Mouse (Mus musculus) gastrocnemius, postnatal 10 days (tissue): ENCODE measurements around the gene AL732309.1. TPM values are rescaled to one million over a fixed set of nuclear protein-coding genes. Genes with fewer than 3 reads are reported as not detected.
"Not testable (repeated sequence)": the region's sequence is repeated elsewhere in the genome, so short reads cannot be mapped to it uniquely, and the experiment has no call there.

ENCODE experiments used
- DNase-seq: peaks from one replicate; pipeline ENCODE4 v3.0.0; 2021; ENCODE audit warnings: mixed read lengths
- total RNA-seq, 2 experiments: library from RNA; stranded (reverse); gene quantifications; 2 replicates each; pipeline ENCODE4 v1.2.3; 2021

Gene AL732309.1
- total RNA-seq, 2 experiments from 2014 or later: 1.3 to 1.4 TPM

GRCm38 (mm10) chr2:25267746-25268309, 21.2 kb upstream of the AL732309.1 start:
- no peak for DNase-seq

GRCm38 (mm10) chr2:25267241-25267640, 20.6 kb upstream of the AL732309.1 start:
- no peak for DNase-seq

GRCm38 (mm10) chr2:25266720-25267119, 20.1 kb upstream of the AL732309.1 start:
- no peak for DNase-seq

GRCm38 (mm10) chr2:25265897-25266656, 19.4 kb upstream of the AL732309.1 start:
- no peak for DNase-seq

GRCm38 (mm10) chr2:25264851-25265250, 18.2 kb upstream of the AL732309.1 start:
- no peak for DNase-seq

GRCm38 (mm10) chr2:25264286-25264660, 17.6 kb upstream of the AL732309.1 start:
- no peak for DNase-seq

GRCm38 (mm10) chr2:25263623-25264285, 17.1 kb upstream of the AL732309.1 start:
- no peak for DNase-seq

GRCm38 (mm10) chr2:25262795-25263622, 16.3 kb upstream of the AL732309.1 start:
- no peak for DNase-seq

- peak; percentile 85 for DNase-seq
These were observed 15.7 kb upstream of the AL732309.1 start, which contains the start of gene Tprn for GRCm38 (mm10) chr2:25262291-25262767. Gene Tprn (plus strand): TSS chr2:25262618.

- DNase-seq: no peak
These were observed 15.2 kb upstream of the AL732309.1 start for GRCm38 (mm10) chr2:25261870-25262269.

- DNase-seq: no peak
These were observed 12.2 kb upstream of the AL732309.1 start for GRCm38 (mm10) chr2:25258887-25259286.

- DNase-seq: not testable (repeated sequence)
These were observed 10.6 kb upstream of the AL732309.1 start for GRCm38 (mm10) chr2:25257250-25257649.

GRCm38 (mm10) chr2:25256443-25257109, 9.9 kb upstream of the AL732309.1 start:
- not testable (repeated sequence) for DNase-seq

GRCm38 (mm10) chr2:25255284-25255779, 8.7 kb upstream of the AL732309.1 start, which contains the start of gene Tmem203:
Gene Tmem203 (plus strand): TSS chr2:25255439.
- peak; percentile 88 for DNase-seq

- DNase-seq: no peak
These were observed 5.7 kb upstream of the AL732309.1 start for GRCm38 (mm10) chr2:25252331-25252730.

- DNase-seq: no peak
These were observed 2.5 kb downstream of the AL732309.1 start for GRCm38 (mm10) chr2:25244144-25244543.

GRCm38 (mm10) chr2:25243342-25243741, 3.3 kb downstream of the AL732309.1 start:
- DNase-seq: no peak

GRCm38 (mm10) chr2:25242101-25242506, 4.6 kb downstream of the AL732309.1 start, which contains the start of the genes Rnf208 and Cysrt1:
Gene Rnf208 (plus strand): TSS chr2:25242255.
Gene Cysrt1 (minus strand): TSS chr2:25242452.
- no peak for DNase-seq

- no peak for DNase-seq
These were observed 5.3 kb downstream of the AL732309.1 start for GRCm38 (mm10) chr2:25241438-25241775.

- DNase-seq: peak; percentile 50
These were observed 5.8 kb downstream of the AL732309.1 start for GRCm38 (mm10) chr2:25240723-25241437.

- no peak for DNase-seq
These were observed 6.4 kb downstream of the AL732309.1 start for GRCm38 (mm10) chr2:25240310-25240709.
